Mouse (Mus musculus) stomach, embryonic 14.5 days (tissue): ENCODE measurements at regions not wholly inside any gene's neighbourhood (a gene's known extent, or its start where the extent isn't known, plus 50 kb on each side); places are given as distances from the start of the nearest gene placed in this dataset.

ENCODE experiments used
- ATAC-seq: fragments of 200-750 bp; cut with Nextera tagmentation; 2 replicates; pipeline ENCODE4 v1.8.0; 2017; ENCODE audit warnings: low read depth, moderate TSS enrichment; ENCODE audit not compliant: insufficient number of reproducible peaks, insufficient read depth, low FRiP score
- H3K27ac ChIP-seq: fragments of 300-500 bp; sonication (generic); 2 replicates; pipeline ENCODE4 v1.5.1; 2014; ENCODE audit warnings: mild to moderate bottlenecking, low read length, moderate library complexity, mixed read lengths
- H3K27me3 ChIP-seq: fragments of 300-500 bp; sonication (generic); 2 replicates; pipeline ENCODE4 v1.6.1; 2014; ENCODE audit warnings: low read length, control low read depth, mixed read lengths; ENCODE audit not compliant: control insufficient read depth, insufficient read depth
- H3K36me3 ChIP-seq: fragments of 300-500 bp; sonication (generic); 2 replicates; pipeline ENCODE4 v1.6.1; 2014; ENCODE audit warnings: mild to moderate bottlenecking, control low read depth, low read length, moderate library complexity, mixed read lengths; ENCODE audit not compliant: control insufficient read depth, insufficient read depth
- H3K4me1 ChIP-seq: fragments of 300-500 bp; sonication (generic); 2 replicates; pipeline ENCODE4 v1.6.1; 2014; ENCODE audit warnings: low read length, control low read depth, mixed read lengths; ENCODE audit not compliant: control insufficient read depth, insufficient read depth
- H3K4me2 ChIP-seq: fragments of 300-500 bp; sonication (generic); replicated peaks from 2 replicates; pipeline ENCODE4 v1.6.1; 2014; ENCODE audit warnings: low read depth, low read length, control low read depth
- H3K4me3 ChIP-seq: fragments of 300-500 bp; sonication (generic); 2 replicates; pipeline ENCODE4 v1.5.1; 2014; ENCODE audit warnings: low read depth, low read length, control low read depth
- H3K9ac ChIP-seq: fragments of 300-500 bp; sonication (generic); replicated peaks from 2 replicates; pipeline ENCODE4 v1.6.1; 2014; ENCODE audit warnings: low read depth, mild to moderate bottlenecking, control low read depth, low read length, moderate library complexity, mixed read lengths
- H3K9me3 ChIP-seq: fragments of 300-500 bp; sonication (generic); 2 replicates; pipeline ENCODE4 v1.6.1; 2016; ENCODE audit warnings: low read depth, low read length, control low read depth; ENCODE audit not compliant: control insufficient read depth
- WGBS: fragments of 180-500 bp; shearing (Covaris S2); extraction: QIAGEN DNeasy Blood & Tissue Kit; methylation state at CpG from one replicate; pipeline ENCODE4 v1.1.7; 2014; 5-methylcytosine and 5-hydroxymethylcytosine counted together

GRCm38 (mm10) chr4:142866341-142866740 lies 346.5 kb downstream of the Prdm2 start:
- no peak overlapping the region for H3K27ac ChIP-seq
- H3K4me2 ChIP-seq = no peak overlapping the region
- H3K27me3 ChIP-seq = no peaks in the 10 kb centered on the region
- H3K4me1 ChIP-seq = no peaks in the 10 kb centered on the region
- WGBS = 90% methylated on average over 7 of the region's 7 CpGs
- no peak overlapping the region for H3K9ac ChIP-seq
- H3K4me3 ChIP-seq = no peak overlapping the region
- H3K36me3 ChIP-seq = no peaks in the 10 kb centered on the region
- H3K9me3 ChIP-seq = no peaks in the 10 kb centered on the region
- no peak for ATAC-seq

GRCm38 (mm10) chr4:142865593-142865992 lies 347.2 kb downstream of the Prdm2 start:
- Histone ChIP-seq H3K9me3 (no peaks in the 10 kb centered on the region), H3K4me2 (no peak overlapping the region), H3K27ac (no peak overlapping the region), H3K4me1 (no peaks in the 10 kb centered on the region), H3K9ac (no peak overlapping the region), H3K36me3 (no peaks in the 10 kb centered on the region), H3K4me3 (no peak overlapping the region), H3K27me3 (no peaks in the 10 kb centered on the region)
- 92% methylated on average over 2 of the region's 2 CpGs for WGBS
- no peak for ATAC-seq

- H3K27ac ChIP-seq = no peak overlapping the region
- H3K9me3 ChIP-seq = no peaks in the 10 kb centered on the region
- no peak for ATAC-seq
- H3K4me3 ChIP-seq = no peak overlapping the region
- no peaks in the 10 kb centered on the region for H3K4me1 ChIP-seq
- H3K36me3 ChIP-seq = no peaks in the 10 kb centered on the region
- no peak overlapping the region for H3K9ac ChIP-seq
- no peak overlapping the region for H3K4me2 ChIP-seq
- WGBS = 71% methylated on average over 5 of the region's 5 CpGs
- no peaks in the 10 kb centered on the region for H3K27me3 ChIP-seq
Observed at GRCm38 (mm10) chr4:142863939-142864338, 348.9 kb downstream of the Prdm2 start.

- Histone ChIP-seq H3K9me3 (no peaks in the 10 kb centered on the region), H3K27me3 (no peaks in the 10 kb centered on the region), H3K4me1 (no peaks in the 10 kb centered on the region), H3K36me3 (no peaks in the 10 kb centered on the region), H3K4me3 (no peak overlapping the region), H3K4me2 (no peak overlapping the region), H3K9ac (no peak overlapping the region), H3K27ac (no peak overlapping the region)
- WGBS = 86% methylated on average over 3 of the region's 3 CpGs
- ATAC-seq = no peak
Observed at GRCm38 (mm10) chr4:142860441-142860840, 352.4 kb downstream of the Prdm2 start.

GRCm38 (mm10) chr4:142856626-142857025 lies 356.2 kb downstream of the Prdm2 start:
- Histone ChIP-seq H3K4me1 (no peaks in the 10 kb centered on the region), H3K4me3 (no peak overlapping the region), H3K4me2 (no peak overlapping the region), H3K9me3 (no peaks in the 10 kb centered on the region), H3K9ac (no peak overlapping the region), H3K27ac (no peak overlapping the region), H3K27me3 (no peaks in the 10 kb centered on the region), H3K36me3 (no peaks in the 10 kb centered on the region)
- whole genome bisulfite sequencing = 58% methylated on average over 6 of the region's 6 CpGs
- ATAC-seq = no peak

- H3K4me3 ChIP-seq = no peak overlapping the region
- H3K4me1 ChIP-seq = no peaks in the 10 kb centered on the region
- no peak overlapping the region for H3K27ac ChIP-seq
- no peak overlapping the region for H3K4me2 ChIP-seq
- no peak overlapping the region for H3K9ac ChIP-seq
- no peaks in the 10 kb centered on the region for H3K9me3 ChIP-seq
- no peak for ATAC-seq
- WGBS = 85% methylated on average over 6 of the region's 6 CpGs
- H3K27me3 ChIP-seq = no peaks in the 10 kb centered on the region
- H3K36me3 ChIP-seq = no peaks in the 10 kb centered on the region
Observed at GRCm38 (mm10) chr4:142855635-142856034, 357.2 kb downstream of the Prdm2 start.

GRCm38 (mm10) chr4:142853924-142854323 lies 358.9 kb downstream of the Prdm2 start:
- no peak overlapping the region for H3K4me3 ChIP-seq
- H3K27ac ChIP-seq = no peak overlapping the region
- H3K27me3 ChIP-seq = no peaks in the 10 kb centered on the region
- no peaks in the 10 kb centered on the region for H3K4me1 ChIP-seq
- H3K9me3 ChIP-seq = no peaks in the 10 kb centered on the region
- no peak overlapping the region for H3K4me2 ChIP-seq
- no peaks in the 10 kb centered on the region for H3K36me3 ChIP-seq
- 90% methylated on average over 15 of the region's 15 CpGs for WGBS
- no peak overlapping the region for H3K9ac ChIP-seq
- ATAC-seq = no peak

GRCm38 (mm10) chr4:142845066-142845696 lies 367.6 kb downstream of the Prdm2 start:
- H3K4me2 ChIP-seq = no peak overlapping the region
- no peak for ATAC-seq
- WGBS = 45% methylated on average over 6 of the region's 6 CpGs

GRCm38 (mm10) chr4:142839540-142839939 lies 373.3 kb downstream of the Prdm2 start:
- no peak for ATAC-seq
- Histone ChIP-seq H3K9me3 (no peaks in the 10 kb centered on the region), H3K4me3 (no peak overlapping the region), H3K36me3 (no peaks in the 10 kb centered on the region), H3K27ac (no peak overlapping the region), H3K4me1 (no peaks in the 10 kb centered on the region), H3K27me3 (no peaks in the 10 kb centered on the region), H3K4me2 (no peak overlapping the region), H3K9ac (no peak overlapping the region)
- WGBS = 27% methylated on average over 4 of the region's 4 CpGs

More at GRCm38 (mm10) chr4:142845066-142845696, 367.6 kb downstream of the Prdm2 start:
- Histone ChIP-seq H3K27me3 (no peaks in the 10 kb centered on the region), H3K4me1 (no peaks in the 10 kb centered on the region), H3K9me3 (no peaks in the 10 kb centered on the region), H3K9ac (no peak overlapping the region), H3K4me3 (no peak overlapping the region), H3K27ac (no peak overlapping the region), H3K36me3 (no peaks in the 10 kb centered on the region)
